Mouse (Mus musculus): ENCODE measurements around the gene Med16. TPM values are rescaled to one million over a fixed set of nuclear protein-coding genes. Genes with fewer than 3 reads are reported as not detected.

The Med16 gene
- polyA plus RNA-seq, 1 experiment, result 92.6 TPM

- peak; percentile 71 for DNase-seq (ENCODE audit: low read depth)
- no peak for TF ChIP-seq POLR2A (IDR thresholded peaks at IDR 0.05; ENCODE audit: borderline replicate concordance, extremely low read depth, insufficient read depth, insufficient read length, poor library complexity, severe bottlenecking)
- no peak for TF ChIP-seq CTCF (IDR thresholded peaks at IDR 0.05; ENCODE audit: borderline replicate concordance, extremely low read depth, insufficient read depth, insufficient read length)
These were observed 5.6 kb upstream of the Med16 start for GRCm38 (mm10) chr10:79914131-79914947.

- DNase-seq (ENCODE audit: low read depth), result no peak
- no peak for TF ChIP-seq CTCF (IDR thresholded peaks at IDR 0.05; ENCODE audit: borderline replicate concordance, extremely low read depth, insufficient read depth, insufficient read length)
- TF ChIP-seq POLR2A (IDR thresholded peaks at IDR 0.05; ENCODE audit: borderline replicate concordance, extremely low read depth, insufficient read depth, insufficient read length, poor library complexity, severe bottlenecking), result no peak
These were observed 3.7 kb upstream of the Med16 start for GRCm38 (mm10) chr10:79912412-79912811.

GRCm38 (mm10) chr10:79910556-79910955 lies 1.8 kb upstream of the Med16 start, which contains the start of gene Gm26602:
TSS of gene Gm26602 (plus strand) at chr10:79910856.
- DNase-seq (ENCODE audit: low read depth), result no peak
- TF ChIP-seq CTCF (IDR thresholded peaks at IDR 0.05; ENCODE audit: borderline replicate concordance, extremely low read depth, insufficient read depth, insufficient read length) (no peak), POLR2A (IDR thresholded peaks at IDR 0.05; ENCODE audit: borderline replicate concordance, extremely low read depth, insufficient read depth, insufficient read length, poor library complexity, severe bottlenecking) (no peak)

- DNase-seq (ENCODE audit: low read depth), result no peak
- no peak for TF ChIP-seq CTCF (IDR thresholded peaks at IDR 0.05; ENCODE audit: borderline replicate concordance, extremely low read depth, insufficient read depth, insufficient read length)
These were observed 584 bp upstream of the Med16 start for GRCm38 (mm10) chr10:79909092-79909922.

- TF ChIP-seq POLR2A (IDR thresholded peaks at IDR 0.05; ENCODE audit: borderline replicate concordance, extremely low read depth, insufficient read depth, insufficient read length, poor library complexity, severe bottlenecking), result no peak
- no peak for TF ChIP-seq CTCF (IDR thresholded peaks at IDR 0.05; ENCODE audit: borderline replicate concordance, extremely low read depth, insufficient read depth, insufficient read length)
- DNase-seq (ENCODE audit: low read depth), result no peak
These were observed 1.3 kb downstream of the Med16 start for GRCm38 (mm10) chr10:79907415-79907814.

- TF ChIP-seq CTCF (IDR thresholded peaks at IDR 0.05; ENCODE audit: borderline replicate concordance, extremely low read depth, insufficient read depth, insufficient read length) (no peak), POLR2A (IDR thresholded peaks at IDR 0.05; ENCODE audit: borderline replicate concordance, extremely low read depth, insufficient read depth, insufficient read length, poor library complexity, severe bottlenecking) (no peak)
- DNase-seq (ENCODE audit: low read depth), result no peak
These were observed 2.0 kb downstream of the Med16 start for GRCm38 (mm10) chr10:79906712-79907111.

GRCm38 (mm10) chr10:79900951-79901410 lies 7.7 kb downstream of the Med16 start:
- TF ChIP-seq POLR2A (IDR thresholded peaks at IDR 0.05; ENCODE audit: borderline replicate concordance, extremely low read depth, insufficient read depth, insufficient read length, poor library complexity, severe bottlenecking) (no peak), CTCF (IDR thresholded peaks at IDR 0.05; ENCODE audit: borderline replicate concordance, extremely low read depth, insufficient read depth, insufficient read length) (peak; percentile 47)
- DNase-seq (ENCODE audit: low read depth), result peak; percentile 86

- TF ChIP-seq POLR2A (IDR thresholded peaks at IDR 0.05; ENCODE audit: borderline replicate concordance, extremely low read depth, insufficient read depth, insufficient read length, poor library complexity, severe bottlenecking) (no peak), CTCF (IDR thresholded peaks at IDR 0.05; ENCODE audit: borderline replicate concordance, extremely low read depth, insufficient read depth, insufficient read length) (no peak)
- DNase-seq (ENCODE audit: low read depth), result no peak
These were observed 11.1 kb downstream of the Med16 start for GRCm38 (mm10) chr10:79897316-79898245.

GRCm38 (mm10) chr10:79896814-79897213 lies 11.9 kb downstream of the Med16 start:
- TF ChIP-seq POLR2A (IDR thresholded peaks at IDR 0.05; ENCODE audit: borderline replicate concordance, extremely low read depth, insufficient read depth, insufficient read length, poor library complexity, severe bottlenecking) (no peak), CTCF (IDR thresholded peaks at IDR 0.05; ENCODE audit: borderline replicate concordance, extremely low read depth, insufficient read depth, insufficient read length) (no peak)
- no peak for DNase-seq (ENCODE audit: low read depth)

GRCm38 (mm10) chr10:79896306-79896705 lies 12.4 kb downstream of the Med16 start:
- TF ChIP-seq CTCF (IDR thresholded peaks at IDR 0.05; ENCODE audit: borderline replicate concordance, extremely low read depth, insufficient read depth, insufficient read length), result no peak
- TF ChIP-seq POLR2A (IDR thresholded peaks at IDR 0.05; ENCODE audit: borderline replicate concordance, extremely low read depth, insufficient read depth, insufficient read length, poor library complexity, severe bottlenecking), result no peak
- no peak for DNase-seq (ENCODE audit: low read depth)
